Mouse (Mus musculus) adrenal gland, postnatal 36 days (tissue): Measurements from ENCODE around the gene Olfr1054. TPM values are rescaled to one million over a fixed set of nuclear protein-coding genes. Genes with fewer than 3 reads are reported as not detected.
"Not testable (repeated sequence)": the region's sequence is repeated elsewhere in the genome, so short reads cannot be mapped to it uniquely, and the experiment has no call there.

Source experiments
- DNase-seq, 2 experiments: peaks; one replicate each; pipeline ENCODE4 v3.0.0; 2021; ENCODE audit warnings: mixed read lengths in 1 of 2
- long read RNA-seq, 2 experiments: library from polyadenylated mRNA; stranded (forward); transcript quantifications; one replicate each; pipeline ENCODE4 v2.0.0; 2021; ENCODE audit warnings: borderline sequencing depth in 2 of 2
- total RNA-seq, 2 experiments: library from RNA; stranded (reverse); gene quantifications; 2 replicates each; pipeline ENCODE4 v1.2.3; 2021

The Olfr1054 gene
- not detected for total RNA-seq
- long read RNA-seq, experiment 1, result 0 reads
- long read RNA-seq, experiment 2, result 0 reads

- no peak for DNase-seq
Observed at GRCm38 (mm10) chr2:86335333-86335732, at the start of gene Olfr1054. Gene Olfr1054 (minus strand): TSS chr2:86335433.

GRCm38 (mm10) chr2:86378293-86378692 lies 43.1 kb upstream of the Olfr1054 start, which contains the start of gene Olfr1057:
Gene Olfr1057 (minus strand): TSS chr2:86378393.
- DNase-seq, result no peak

- DNase-seq, result not testable (repeated sequence)
Observed at GRCm38 (mm10) chr2:86366342-86366741, 31.1 kb upstream of the Olfr1054 start.

- DNase-seq, result no peak
Observed at GRCm38 (mm10) chr2:86362369-86362768, 27.1 kb upstream of the Olfr1054 start, which contains the start of gene Olfr1056. Gene Olfr1056 (minus strand): TSS chr2:86362469.

GRCm38 (mm10) chr2:86351751-86352150 lies 16.5 kb upstream of the Olfr1054 start:
- DNase-seq, result not testable (repeated sequence)

- no peak for DNase-seq
Observed at GRCm38 (mm10) chr2:86350184-86350583, 15.0 kb upstream of the Olfr1054 start, which contains the start of gene Olfr1055. Gene Olfr1055 (minus strand): TSS chr2:86350284.

GRCm38 (mm10) chr2:86315184-86315583 lies 20.0 kb downstream of the Olfr1054 start, which contains the start of gene Olfr1053:
Gene Olfr1053 (minus strand): TSS chr2:86315284.
- DNase-seq, result no peak

GRCm38 (mm10) chr2:86292155-86292554 lies 43.1 kb downstream of the Olfr1054 start, which contains the start of gene Olfr1052:
Gene Olfr1052 (plus strand): TSS chr2:86292455.
- no peak for DNase-seq

Other genes starting within 250 kb of the Olfr1054 start
- not detected for gene Olfr1037, start 248.0 kb downstream of the Olfr1054 start, total RNA-seq
- not detected for gene Olfr1039, start 199.5 kb downstream of the Olfr1054 start, total RNA-seq
- not detected for gene Olfr1040, start 188.7 kb downstream of the Olfr1054 start, total RNA-seq
- gene Olfr1042, start 173.6 kb downstream of the Olfr1054 start, total RNA-seq, result not detected
- not detected for gene Olfr1043, start 167.9 kb downstream of the Olfr1054 start, total RNA-seq
- not detected for gene Olfr1044, start 157.6 kb downstream of the Olfr1054 start, total RNA-seq
- gene Olfr52, start 149.8 kb downstream of the Olfr1054 start, total RNA-seq, result not detected
- gene Olfr1045, start 132.4 kb downstream of the Olfr1054 start, total RNA-seq, result not detected
- gene Olfr1046, start 116.1 kb downstream of the Olfr1054 start, total RNA-seq, result not detected
- not detected for gene Olfr1047, start 104.0 kb downstream of the Olfr1054 start, total RNA-seq
- gene Olfr1048, start 95.1 kb downstream of the Olfr1054 start, total RNA-seq, result not detected
- gene Olfr1049, start 77.1 kb downstream of the Olfr1054 start, total RNA-seq, result not detected
- not detected for gene Olfr1051, start 56.3 kb downstream of the Olfr1054 start, total RNA-seq
- gene Olfr1052, start 43.0 kb downstream of the Olfr1054 start, total RNA-seq, result not detected
- gene Olfr1053, start 20.1 kb downstream of the Olfr1054 start, total RNA-seq, result not detected
- not detected for gene Olfr1055, start 14.9 kb upstream of the Olfr1054 start, total RNA-seq
- not detected for gene Olfr1056, start 27.0 kb upstream of the Olfr1054 start, total RNA-seq
- gene Olfr1057, start 43.0 kb upstream of the Olfr1054 start, total RNA-seq, result not detected
- not detected for gene Olfr1058, start 53.1 kb upstream of the Olfr1054 start, total RNA-seq
- not detected for gene Olfr1061, start 78.6 kb upstream of the Olfr1054 start, total RNA-seq
- gene Olfr1062, start 91.3 kb upstream of the Olfr1054 start, total RNA-seq, result not detected
- gene Olfr1065, start 115.2 kb upstream of the Olfr1054 start, total RNA-seq, result not detected
- not detected for gene Olfr1066, start 120.8 kb upstream of the Olfr1054 start, total RNA-seq
- gene Olfr228, start 152.0 kb upstream of the Olfr1054 start, total RNA-seq, result not detected
- gene Olfr1076, start 173.0 kb upstream of the Olfr1054 start, total RNA-seq, result not detected
- gene Olfr1079, start 207.0 kb upstream of the Olfr1054 start, total RNA-seq, result not detected
- not detected for gene Olfr1080, start 222.8 kb upstream of the Olfr1054 start, total RNA-seq